Mouse (Mus musculus) cortical plate, adult 2 months (tissue): ENCODE results near the gene Esrrb. TPM values are rescaled to one million over a fixed set of nuclear protein-coding genes. Genes with fewer than 3 reads are reported as not detected.

Experiments used
- H3K27ac ChIP-seq: fragments of 200-500 bp; 2 replicates; pipeline ENCODE4 v1.5.1; 2012; ENCODE audit warnings: low read length, control low read depth, inconsistent platforms; ENCODE audit not compliant: insufficient read depth
- H3K4me1 ChIP-seq: fragments of 200-500 bp; 2 replicates; pipeline ENCODE4 v1.6.1; 2011; ENCODE audit warnings: low read length; ENCODE audit not compliant: control insufficient read depth, insufficient read depth
- H3K4me3 ChIP-seq: fragments of 200-500 bp; 2 replicates; pipeline ENCODE4 v1.5.1; 2011; ENCODE audit warnings: mild to moderate bottlenecking, low read length, control low read depth; ENCODE audit not compliant: insufficient read depth
- CTCF ChIP-seq: fragments of 200-500 bp; IDR thresholded peaks from 2 replicates; pipeline ENCODE4 v1.5.1; 2011; ENCODE audit warnings: mild to moderate bottlenecking, control low read depth, low read length; ENCODE audit not compliant: insufficient read depth; ENCODE audit errors: extremely low read depth
- POLR2A ChIP-seq: fragments of 200-500 bp; IDR thresholded peaks from 2 replicates; pipeline ENCODE4 v1.6.1; 2011; ENCODE audit warnings: mild to moderate bottlenecking, low read length, control low read depth; ENCODE audit not compliant: insufficient read depth; ENCODE audit errors: extremely low read depth
- polyA plus RNA-seq: library from polyadenylated mRNA; depleted of rRNA; stranded (reverse); fragments of >200 nt; gene quantifications from 2 replicates; pipeline ENCODE4 v1.2.3, GENCODE M21; 2012

Gene Esrrb
- polyA plus RNA-seq, 1 experiment = 1.2 TPM

DNA sequence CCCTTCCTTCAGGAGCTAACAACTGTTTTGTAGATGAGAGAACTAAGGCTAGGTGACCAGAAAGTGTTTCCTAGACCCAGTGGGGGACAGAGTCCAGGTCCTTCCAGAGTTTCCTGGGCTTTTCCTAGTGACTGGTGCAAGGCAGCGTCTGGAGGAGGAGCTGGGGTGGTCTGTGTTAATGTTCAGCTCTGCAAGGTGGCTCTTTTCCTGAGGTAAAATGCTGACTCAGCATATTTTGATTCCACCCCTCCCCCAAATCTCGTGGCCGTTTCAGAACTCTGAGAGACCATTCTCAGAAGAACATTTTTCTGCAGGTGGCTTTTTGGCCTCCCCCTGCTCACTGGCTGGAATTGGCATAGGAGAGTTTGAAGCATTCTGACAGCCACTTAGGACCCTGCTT lies 127.1 kb downstream of the Esrrb start:
- TF ChIP-seq CTCF = no peak
- Histone ChIP-seq H3K4me1 (no peaks in the 10 kb centered on the region), H3K4me3 (no peak overlapping the region), H3K27ac (no peak overlapping the region)

DNA sequence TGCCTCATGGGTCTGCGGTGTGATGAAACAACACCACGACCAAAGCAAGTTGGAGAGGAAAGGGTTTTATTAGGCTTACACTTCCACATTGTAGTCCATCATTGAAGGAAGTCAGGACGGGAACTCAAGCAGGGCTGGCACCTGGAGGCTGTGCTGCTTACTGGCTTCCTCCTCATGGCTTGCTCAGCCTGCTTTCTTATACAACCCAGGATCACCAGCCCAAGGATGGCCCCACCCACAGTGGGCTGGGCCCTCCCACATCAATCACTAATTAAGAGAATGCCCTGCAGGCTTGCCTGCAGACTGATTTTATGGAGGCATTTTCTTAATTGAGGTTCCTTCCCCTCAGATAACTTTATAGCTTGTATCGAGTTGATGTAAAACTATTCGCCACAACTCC lies 129.1 kb downstream of the Esrrb start:
- no peak for TF ChIP-seq CTCF
- no peak for TF ChIP-seq POLR2A
- Histone ChIP-seq H3K4me1 (no peaks in the 10 kb centered on the region), H3K27ac (no peak overlapping the region), H3K4me3 (no peak overlapping the region)

DNA sequence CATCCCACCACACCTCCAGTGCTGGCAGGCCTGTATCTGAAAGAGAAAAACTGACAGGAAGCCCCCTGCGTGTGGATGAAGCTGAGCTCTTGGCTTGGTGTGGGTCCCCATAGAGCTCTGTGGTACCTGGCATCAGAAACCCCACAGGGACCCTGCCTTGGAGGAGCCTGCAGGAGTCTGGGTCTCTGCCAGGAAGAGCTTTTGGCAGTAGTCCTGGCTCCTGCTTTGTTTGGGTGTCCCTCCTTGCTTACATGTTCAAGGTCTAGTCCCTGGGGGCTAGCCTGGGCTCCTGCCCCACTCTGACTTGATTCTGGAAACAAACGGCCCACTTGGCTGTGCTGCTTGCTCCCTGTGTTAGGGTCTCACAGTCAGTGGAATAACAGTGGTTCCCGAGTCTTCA lies 130.6 kb downstream of the Esrrb start:
- TF ChIP-seq CTCF = no peak
- no peak for TF ChIP-seq POLR2A
- no peak overlapping the region for H3K27ac ChIP-seq

DNA sequence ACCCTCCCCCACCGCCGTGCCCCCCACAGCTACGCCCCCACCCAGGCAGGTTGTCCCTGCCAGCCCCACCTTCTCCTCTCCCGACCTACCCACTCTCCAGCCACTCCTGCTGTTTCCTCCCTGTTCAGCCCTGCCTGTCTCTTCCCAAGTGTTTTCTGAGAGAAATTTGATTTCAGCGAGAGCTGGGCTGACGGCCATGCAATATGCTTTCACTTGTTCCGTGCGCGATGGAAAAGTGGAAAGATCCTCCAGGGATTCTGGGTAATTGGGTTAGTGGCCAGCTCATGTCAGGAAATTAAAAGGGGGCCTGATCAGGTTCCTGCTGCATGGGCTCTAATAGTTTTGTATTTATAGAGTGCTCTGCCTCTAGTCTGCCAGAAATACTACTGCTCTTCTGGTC lies 131.9 kb downstream of the Esrrb start:
- H3K4me3 ChIP-seq = no peak overlapping the region
- no peak overlapping the region for H3K27ac ChIP-seq
- no peak for TF ChIP-seq CTCF
- no peak for TF ChIP-seq POLR2A
- no peaks in the 10 kb centered on the region for H3K4me1 ChIP-seq

More for the DNA sequence above, 130.6 kb downstream of the Esrrb start:
- Histone ChIP-seq H3K4me1 (no peaks in the 10 kb centered on the region), H3K4me3 (no peak overlapping the region)

DNA sequence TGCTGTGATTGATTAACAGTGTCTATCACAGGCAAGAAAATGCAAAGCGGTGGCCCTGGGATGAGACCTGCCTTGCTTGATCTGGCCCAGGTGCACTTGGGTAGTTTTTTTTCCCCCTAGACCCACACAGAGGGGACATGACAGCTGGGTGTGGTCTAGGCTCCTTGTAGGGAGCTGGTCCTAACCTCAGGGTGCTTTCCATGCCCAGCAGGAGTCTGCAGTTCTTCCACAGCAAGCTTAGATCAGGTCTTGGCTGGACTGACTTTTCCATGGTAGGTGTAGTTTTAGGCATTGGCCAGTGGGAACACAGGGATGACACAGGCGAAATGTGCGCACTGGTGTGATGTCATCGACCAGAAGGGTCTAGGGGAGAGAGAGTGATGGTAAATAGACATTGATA lies 136.2 kb downstream of the Esrrb start:
- Histone ChIP-seq H3K4me3 (no peak overlapping the region), H3K4me1 (no peaks in the 10 kb centered on the region; the same call in 1 of the 2 replicates), H3K27ac (no peak overlapping the region)
- TF ChIP-seq POLR2A (no peak), CTCF (no peak)

DNA sequence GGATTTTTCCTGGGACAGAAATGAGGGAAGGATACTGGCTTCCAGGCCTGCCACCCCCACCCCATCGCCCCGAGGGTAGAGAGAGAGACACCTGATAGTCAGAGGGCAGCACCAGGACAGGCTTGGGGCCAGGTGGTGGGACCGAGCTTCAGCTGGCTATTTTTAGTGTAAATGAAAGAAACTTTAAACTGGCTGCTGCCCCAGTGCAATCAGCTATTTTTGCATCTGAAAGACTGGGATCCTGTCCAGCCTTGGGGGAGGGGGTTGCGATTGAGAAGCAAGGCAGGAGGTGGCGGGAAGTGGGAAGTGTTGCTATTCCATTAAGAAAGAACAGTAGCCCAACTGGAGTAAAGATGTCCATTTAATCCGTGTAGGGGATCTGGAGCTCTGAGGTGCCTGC lies 137.8 kb downstream of the Esrrb start:
- Histone ChIP-seq H3K4me1 (no peaks in the 10 kb centered on the region; the same call in 1 of the 2 replicates), H3K27ac (no peak overlapping the region), H3K4me3 (no peak overlapping the region)
- TF ChIP-seq CTCF (no peak), POLR2A (no peak)

DNA sequence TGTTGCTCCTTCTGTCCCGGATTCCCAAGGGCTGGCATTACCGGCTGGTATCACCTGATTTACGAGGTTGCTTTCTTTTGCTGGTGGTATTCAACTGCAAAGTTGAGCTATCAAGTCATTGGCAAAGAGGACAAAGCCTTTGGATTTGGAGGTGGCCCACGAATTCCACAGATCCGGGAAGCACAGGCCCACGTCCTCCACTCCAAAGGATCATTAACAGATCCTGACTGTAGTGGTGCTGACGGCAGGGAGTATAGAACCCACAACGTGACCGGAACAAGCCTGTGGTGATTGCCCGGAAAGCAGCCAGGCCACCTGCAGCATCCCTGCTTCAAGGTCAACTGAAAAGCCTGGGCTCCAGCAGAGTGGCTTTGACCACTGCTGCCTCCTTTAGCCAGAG lies 140.8 kb downstream of the Esrrb start:
- TF ChIP-seq POLR2A = no peak
- TF ChIP-seq CTCF = no peak

DNA sequence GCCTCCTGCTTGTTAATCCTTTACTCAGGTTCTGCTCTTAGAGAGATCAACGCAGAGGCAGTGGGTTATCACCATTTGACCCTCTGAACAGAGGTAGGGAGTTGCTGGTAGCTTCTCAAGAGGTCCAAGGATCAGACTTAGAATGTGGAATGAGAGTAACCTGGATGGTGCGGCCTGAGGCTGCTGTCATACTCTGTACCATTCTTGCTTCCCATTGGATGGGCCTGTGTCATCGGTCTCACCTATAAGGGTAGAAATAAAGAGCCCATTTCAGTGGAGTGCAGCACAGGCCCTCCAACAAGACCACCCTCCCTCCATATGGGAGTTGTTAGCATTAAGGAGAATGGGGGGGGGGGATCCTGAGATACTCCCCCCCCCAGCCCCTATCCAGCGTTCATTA lies 143.0 kb downstream of the Esrrb start:
- TF ChIP-seq CTCF (no peak), POLR2A (no peak)
- no peak overlapping the region for H3K27ac ChIP-seq

More for the DNA sequence above, 140.8 kb downstream of the Esrrb start:
- H3K4me1 ChIP-seq = no peaks in the 10 kb centered on the region; the same call in 1 of the 2 replicates
- H3K27ac ChIP-seq = no peak overlapping the region
- no peak overlapping the region for H3K4me3 ChIP-seq

DNA sequence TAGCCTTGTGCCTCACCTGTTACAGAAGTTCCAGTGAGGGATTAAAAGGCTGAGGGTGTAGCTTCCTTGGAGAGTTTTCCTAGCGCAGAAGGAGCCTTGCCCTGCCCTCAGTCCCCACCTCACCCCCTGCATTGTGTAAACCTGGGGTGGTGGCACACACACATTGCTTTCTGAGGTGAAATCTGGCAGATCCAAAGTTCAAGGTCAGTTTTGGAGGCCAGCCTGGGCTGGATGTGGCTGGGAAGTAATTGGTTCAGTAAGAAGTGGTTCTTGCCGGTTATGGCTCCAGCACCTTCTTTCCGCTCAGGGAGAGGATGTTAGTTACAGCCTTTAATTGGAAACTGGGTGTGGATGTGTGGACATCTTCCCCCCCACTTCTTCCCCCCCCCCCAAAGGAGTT lies 143.4 kb downstream of the Esrrb start:
- no peak overlapping the region for H3K4me3 ChIP-seq
- no peaks in the 10 kb centered on the region for H3K4me1 ChIP-seq
- no peak overlapping the region for H3K27ac ChIP-seq
- TF ChIP-seq POLR2A = no peak
- no peak for TF ChIP-seq CTCF

More for the DNA sequence above, 143.0 kb downstream of the Esrrb start:
- H3K4me3 ChIP-seq = no peak overlapping the region
- H3K4me1 ChIP-seq = no peaks in the 10 kb centered on the region

DNA sequence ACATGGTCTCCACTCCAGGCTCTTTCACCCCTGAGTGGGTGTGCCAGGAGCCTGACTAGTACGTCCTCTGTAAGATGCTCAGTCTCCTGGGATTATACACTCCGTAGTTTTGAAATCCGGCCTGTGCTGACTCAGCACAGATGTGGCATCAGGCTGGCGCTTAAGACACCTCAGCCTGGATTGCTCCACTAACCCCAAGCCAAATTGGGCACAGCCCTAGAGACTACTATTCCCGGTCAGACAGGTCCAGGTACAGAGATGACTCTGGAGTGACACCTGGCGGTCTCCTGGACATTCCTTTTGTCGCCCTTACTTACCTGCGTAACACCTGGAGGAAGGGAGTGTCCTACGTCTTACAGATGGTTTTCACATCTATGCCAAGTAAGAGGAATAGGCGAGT lies 146.8 kb downstream of the Esrrb start:
- TF ChIP-seq CTCF (no peak), POLR2A (no peak)
- no peak overlapping the region for H3K4me3 ChIP-seq
- H3K4me1 ChIP-seq = no peaks in the 10 kb centered on the region
- no peak overlapping the region for H3K27ac ChIP-seq

DNA sequence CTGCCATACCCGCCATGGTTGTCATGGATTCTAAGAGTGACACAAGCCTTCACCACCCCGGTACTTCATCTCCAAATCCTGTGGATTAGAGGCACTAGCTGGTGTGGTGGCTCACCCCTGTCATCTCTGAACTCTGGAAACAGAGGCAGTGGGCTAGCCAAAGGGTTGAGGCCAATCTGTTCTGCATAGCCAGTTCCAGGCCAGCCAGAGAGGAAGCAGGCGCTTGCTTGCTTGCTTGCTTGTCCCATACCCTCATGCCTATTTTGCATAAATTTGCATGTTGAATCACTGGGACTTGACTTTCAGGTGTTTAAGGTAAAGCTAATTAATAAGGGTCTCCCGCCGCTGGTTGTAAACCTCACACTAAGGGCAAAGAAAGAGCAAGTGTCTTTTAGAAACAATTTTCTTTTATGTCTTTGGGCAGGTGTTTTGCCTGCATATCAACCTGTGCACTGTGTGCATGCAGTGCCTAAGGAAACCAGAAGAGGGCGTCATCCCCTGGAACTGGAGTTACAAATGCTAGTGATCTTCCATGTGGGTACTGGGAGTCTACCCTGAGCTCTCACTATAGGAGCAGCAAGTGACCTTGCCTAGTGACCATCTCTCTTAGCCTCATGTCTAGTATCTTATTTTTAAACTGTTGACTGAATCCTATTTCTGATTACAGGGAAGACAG lies 147.5 kb downstream of the Esrrb start:
- no peaks in the 10 kb centered on the region for H3K4me1 ChIP-seq
- no peak overlapping the region for H3K27ac ChIP-seq
- TF ChIP-seq CTCF (0 out of 2 replicates have a peak, but pooled peaks have one; percentile 15), POLR2A (no peak)
- no peak overlapping the region for H3K4me3 ChIP-seq
